Mouse (Mus musculus) ZHBTc4 (cell line): ENCODE data around the gene Pdlim4.
"Not testable (repeated sequence)": the region's sequence is repeated elsewhere in the genome, so short reads cannot be mapped to it uniquely, and the experiment has no call there.

Source experiments
- DNase-seq: peaks from one replicate; pipeline ENCODE4 v3.0.0-alpha.2; 2011; ENCODE audit warnings: low read depth, low spot score

Pdlim4 gene

GRCm38 (mm10) chr11:54062753-54063471 is 5.9 kb downstream of the Pdlim4 start:
- DNase-seq = no peak

- DNase-seq = no peak
Observed at GRCm38 (mm10) chr11:54062086-54062752, 6.6 kb downstream of the Pdlim4 start.

- DNase-seq = no peak
Observed at GRCm38 (mm10) chr11:54060316-54060715, 8.5 kb downstream of the Pdlim4 start.

- no peak for DNase-seq
Observed at GRCm38 (mm10) chr11:54059526-54059925, 9.3 kb downstream of the Pdlim4 start.

GRCm38 (mm10) chr11:54058643-54059042 is 10.2 kb downstream of the Pdlim4 start:
- DNase-seq = no peak

- DNase-seq = no peak
Observed at GRCm38 (mm10) chr11:54058056-54058617, 10.7 kb downstream of the Pdlim4 start.

GRCm38 (mm10) chr11:54057428-54057827 is 11.4 kb downstream of the Pdlim4 start:
- no peak for DNase-seq

- DNase-seq = no peak
Observed at GRCm38 (mm10) chr11:54056132-54056531, 12.7 kb downstream of the Pdlim4 start.

GRCm38 (mm10) chr11:54054257-54054656 is 14.6 kb downstream of the Pdlim4 start:
- peak; percentile 69 for DNase-seq

- no peak for DNase-seq
Observed at GRCm38 (mm10) chr11:54053090-54053489, 15.7 kb downstream of the Pdlim4 start.

GRCm38 (mm10) chr11:54052128-54052527 is 16.7 kb downstream of the Pdlim4 start:
- no peak for DNase-seq

GRCm38 (mm10) chr11:54051161-54051560 is 17.7 kb downstream of the Pdlim4 start:
- DNase-seq = no peak

- DNase-seq = no peak
Observed at GRCm38 (mm10) chr11:54050205-54050604, 18.6 kb downstream of the Pdlim4 start.

- no peak for DNase-seq
Observed at GRCm38 (mm10) chr11:54040676-54041075, 28.1 kb downstream of the Pdlim4 start.

- DNase-seq = not testable (repeated sequence)
Observed at GRCm38 (mm10) chr11:54032872-54033271, 35.9 kb downstream of the Pdlim4 start.

- no peak for DNase-seq
Observed at GRCm38 (mm10) chr11:54028997-54029396, 39.8 kb downstream of the Pdlim4 start.

GRCm38 (mm10) chr11:54028044-54028951 is 40.5 kb downstream of the Pdlim4 start, which contains the start of gene Slc22a4:
Slc22a4 (minus strand) TSS chr11:54028090.
- DNase-seq = peak; percentile 69

GRCm38 (mm10) chr11:54027131-54028043 is 41.4 kb downstream of the Pdlim4 start:
- no peak for DNase-seq

- DNase-seq = no peak
Observed at GRCm38 (mm10) chr11:54026491-54027041, 42.2 kb downstream of the Pdlim4 start.

GRCm38 (mm10) chr11:54021396-54022093 is 47.3 kb downstream of the Pdlim4 start:
- no peak for DNase-seq
